In the genomic region with DNA sequence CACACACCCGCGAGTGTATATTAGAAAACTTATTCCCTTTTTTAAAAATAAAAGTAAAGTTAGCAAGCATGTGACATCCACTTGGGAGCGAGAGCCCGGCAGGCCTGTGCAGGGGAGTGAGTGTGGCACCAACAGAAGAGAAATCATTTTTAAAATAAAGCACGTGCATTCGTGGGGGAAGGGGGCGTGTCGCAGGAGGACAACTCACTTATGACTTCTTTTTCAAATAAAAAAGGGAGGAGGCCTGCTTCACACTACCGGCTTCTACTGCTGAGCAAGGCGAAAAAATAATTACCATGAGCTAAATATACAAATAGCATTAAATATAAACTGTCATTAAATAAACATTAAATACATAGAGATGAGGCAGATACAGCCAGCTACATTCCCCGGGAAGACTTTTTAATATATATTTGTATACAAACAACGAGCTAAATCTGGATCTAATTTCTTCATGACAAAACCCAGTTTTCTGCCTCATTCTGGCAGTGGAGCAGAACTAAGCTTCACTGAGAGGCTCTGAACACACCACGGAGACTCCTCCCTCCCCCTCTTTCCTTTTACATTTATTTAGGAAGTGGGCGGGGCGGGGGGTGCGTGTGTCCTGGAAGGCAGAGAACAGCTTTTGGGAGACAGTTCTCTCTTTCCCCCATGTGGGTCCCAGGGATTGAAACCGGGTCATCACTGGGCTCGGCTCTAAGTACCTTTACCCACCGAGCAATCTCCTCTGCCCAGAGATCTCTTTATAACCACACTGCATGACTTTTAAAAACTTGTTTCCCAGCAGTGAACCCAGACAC, we compare ENCODE assay signal across 8 mouse cellular contexts. TPM values are rescaled to one million over a fixed set of nuclear protein-coding genes. Genes with fewer than 3 reads are reported as not detected.
DNase-seq lines count a peak whose midpoint lies in the region; ATAC-seq lines count a peak whose summit lies in the region.

No protein-coding gene starts in this region.

- peak overlapping the region; percentile 95 for H3K27ac ChIP-seq in kidney, embryonic 16.5 days (ENCODE audit: low read length)
- peak overlapping the region; percentile 77 for H3K27ac ChIP-seq in embryonic facial prominence, embryonic 14.5 days (replicated peaks; ENCODE audit: low read depth, low read length)
- H3K27ac ChIP-seq in intestine, embryonic 16.5 days (ENCODE audit: low read length), result peak overlapping the region; percentile 80

- no peak for ATAC-seq in kidney, embryonic 16.5 days (ENCODE audit: low FRiP score, low TSS enrichment)
- 0 out of 2 replicates have a peak, but pooled peaks have one; percentile 7 for ATAC-seq in embryonic facial prominence, embryonic 14.5 days (ENCODE audit: low read depth)
- ATAC-seq in intestine, embryonic 16.5 days, result peak; percentile 32; the same call in 1 of the 2 replicates

- no peaks in the 10 kb centered on the region for H3K9me3 ChIP-seq in kidney, embryonic 16.5 days (ENCODE audit: low read length)
- no peaks in the 10 kb centered on the region for H3K9me3 ChIP-seq in embryonic facial prominence, embryonic 14.5 days (ENCODE audit: control insufficient read depth, low read length)
- H3K9me3 ChIP-seq in intestine, embryonic 16.5 days (ENCODE audit: control insufficient read depth, low read length), result no peaks in the 10 kb centered on the region

- H3K9ac ChIP-seq in kidney, embryonic 16.5 days (replicated peaks; ENCODE audit: low read length), result 0 out of 2 replicates have a peak overlapping the region, but pooled peaks have one; percentile 43
- H3K9ac ChIP-seq in embryonic facial prominence, embryonic 14.5 days (ENCODE audit: low read depth, low read length), result no peak overlapping the region; the same call in 1 of the 2 replicates
- peak overlapping the region; percentile 47; the same call in 1 of the 2 replicates for H3K9ac ChIP-seq in intestine, embryonic 16.5 days (ENCODE audit: low read depth, low read length)

- H3K4me3 ChIP-seq in kidney, embryonic 16.5 days (ENCODE audit: low read length), result peak overlapping the region; percentile 22
- peak overlapping the region; percentile 26 for H3K4me3 ChIP-seq in embryonic facial prominence, embryonic 14.5 days (ENCODE audit: low read depth, low read length)
- H3K4me3 ChIP-seq in intestine, embryonic 16.5 days (ENCODE audit: low read length), result peak overlapping the region; percentile 22

- H3K4me1 ChIP-seq in kidney, embryonic 16.5 days (ENCODE audit: insufficient read depth, low read length), result peaks cover 79% of the 10 kb centered on the region
- H3K4me1 ChIP-seq in embryonic facial prominence, embryonic 14.5 days (ENCODE audit: control insufficient read depth, insufficient read depth, low read length), result peaks cover 72% of the 10 kb centered on the region
- peaks cover 60% of the 10 kb centered on the region for H3K4me1 ChIP-seq in intestine, embryonic 16.5 days (ENCODE audit: control insufficient read depth, insufficient read depth, low read length)

- H3K4me2 ChIP-seq in kidney, embryonic 16.5 days (replicated peaks; ENCODE audit: low read depth, low read length), result peak overlapping the region; percentile 75
- peak overlapping the region; percentile 61 for H3K4me2 ChIP-seq in embryonic facial prominence, embryonic 14.5 days (ENCODE audit: low read depth, low read length)
- peak overlapping the region; percentile 75 for H3K4me2 ChIP-seq in intestine, embryonic 16.5 days (ENCODE audit: low read depth, low read length)

- H3K36me3 ChIP-seq in kidney, embryonic 16.5 days (ENCODE audit: insufficient read depth, low read length), result no peaks in the 10 kb centered on the region; the same call in 1 of the 2 replicates
- peaks cover 8% of the 10 kb centered on the region; the same call in 1 of the 2 replicates for H3K36me3 ChIP-seq in embryonic facial prominence, embryonic 14.5 days (ENCODE audit: control insufficient read depth, insufficient read depth, low read length)
- H3K36me3 ChIP-seq in intestine, embryonic 16.5 days (ENCODE audit: control insufficient read depth, insufficient read depth, low read length), result no peaks in the 10 kb centered on the region

- H3K27me3 ChIP-seq in kidney, embryonic 16.5 days (ENCODE audit: insufficient read depth, low read length), result no peaks in the 10 kb centered on the region
- H3K27me3 ChIP-seq in embryonic facial prominence, embryonic 14.5 days (replicated peaks; ENCODE audit: control insufficient read depth, insufficient read depth, low read length), result no peaks in the 10 kb centered on the region
- H3K27me3 ChIP-seq in intestine, embryonic 16.5 days (replicated peaks; ENCODE audit: control insufficient read depth, insufficient read depth, low read length), result no peaks in the 10 kb centered on the region

- 25% methylated on average over 19 of the region's 19 CpGs for WGBS in kidney, embryonic 16.5 days
- WGBS in embryonic facial prominence, embryonic 14.5 days, result 21% methylated on average over 19 of the region's 19 CpGs
- 26% methylated on average over 19 of the region's 19 CpGs for WGBS in intestine, embryonic 16.5 days

- DNase-seq in kidney, adult 9 months, result no peak
- DNase-seq in embryonic facial prominence, embryonic 14.5 days (ENCODE audit: low spot score), result peak; percentile 93
- DNase-seq in naive thymus-derived CD4-positive, alpha-beta T cell, adult 2 months (ENCODE audit: low read depth), result peak; percentile 52
- DNase-seq in frontal cortex, postnatal 14 days (ENCODE audit: low spot score in 2 of 2), result no peak
- DNase-seq in gastrocnemius, adult 8-10 months (ENCODE audit: low spot score in 2 of 2), result no peak
- no peak for DNase-seq in ovary, adult 18-20 months (ENCODE audit: low spot score)

RNA-seq across cellular contexts. Expression of gene Vgll4, which starts 53.7 kb away (rescaled TPM):
- 114 and 123 TPM in 2 replicates for polyA plus RNA-seq in kidney, embryonic 16.5 days (2015; fragmentation: Nextera tagmentation; extraction: Ambion mirVana)
- 76.8 and 80.2 TPM in 2 replicates for polyA plus RNA-seq in embryonic facial prominence, embryonic 14.5 days (2014; fragmentation: Nextera tagmentation; extraction: Ambion mirVana)
- polyA plus RNA-seq in intestine, embryonic 16.5 days (2015; fragmentation: Nextera tagmentation; extraction: Ambion mirVana), result 66.1 and 75.7 TPM in 2 replicates
- total RNA-seq in gastrocnemius, adult 8-10 months (2022), result 10 to 100 TPM; 17.5 to 30.1 (median 21.6) TPM

Comparison
In these comparisons a context has a peak if more than half of its experiments do, and no peak if none do; other contexts are left out.
1. DNase-seq: peak in embryonic facial prominence, embryonic 14.5 days (single experiment) and naive thymus-derived CD4-positive, alpha-beta T cell, adult 2 months (single experiment); none in kidney, adult 9 months (single experiment), frontal cortex, postnatal 14 days (0 of 2), gastrocnemius, adult 8-10 months (0 of 2) and ovary, adult 18-20 months (single experiment).
2. Peak in every context shown above with its lines, with median percentiles within 50 percentile points of each other: H3K27ac ChIP-seq, H3K4me2 ChIP-seq and H3K4me3 ChIP-seq.